Mouse (Mus musculus) retina, embryonic 14.5 days (tissue): ENCODE measurements around the gene Bex2.
A peak's percentile ranks its signal among the peaks of the same experiment; 100 is the strongest.
"Not testable (repeated sequence)": the region's sequence is repeated elsewhere in the genome, so short reads cannot be mapped to it uniquely, and the experiment has no call there.

Source experiments
- DNase-seq: peaks from one replicate; pipeline ENCODE4 v3.0.0-alpha.2; 2015; ENCODE audit warnings: low spot score

Bex2 gene

DNA sequence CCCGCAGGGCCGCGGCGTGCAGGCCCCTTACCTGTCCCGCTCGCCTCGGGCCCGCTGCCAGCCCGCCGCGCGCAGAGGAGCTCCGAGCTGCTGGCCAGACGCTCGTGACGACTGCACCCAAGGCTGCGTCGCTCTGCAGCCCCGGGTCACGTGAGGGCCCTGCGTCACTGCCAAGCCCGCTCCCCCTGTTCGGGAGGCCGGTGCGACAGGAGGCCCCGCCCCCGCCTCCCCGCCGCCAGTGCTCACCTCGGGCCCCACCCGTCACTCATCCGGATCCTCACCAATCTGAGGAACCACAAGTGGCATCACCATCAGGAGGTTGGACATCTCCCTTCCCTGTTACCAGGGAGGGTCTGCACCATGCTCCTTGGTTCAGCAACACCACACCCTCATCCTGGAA is at the start of gene Bex2:
Gene Bex2 (minus strand): TSS at position 217 of the 400 bp plus-strand sequence.
- not testable (repeated sequence) for DNase-seq

DNA sequence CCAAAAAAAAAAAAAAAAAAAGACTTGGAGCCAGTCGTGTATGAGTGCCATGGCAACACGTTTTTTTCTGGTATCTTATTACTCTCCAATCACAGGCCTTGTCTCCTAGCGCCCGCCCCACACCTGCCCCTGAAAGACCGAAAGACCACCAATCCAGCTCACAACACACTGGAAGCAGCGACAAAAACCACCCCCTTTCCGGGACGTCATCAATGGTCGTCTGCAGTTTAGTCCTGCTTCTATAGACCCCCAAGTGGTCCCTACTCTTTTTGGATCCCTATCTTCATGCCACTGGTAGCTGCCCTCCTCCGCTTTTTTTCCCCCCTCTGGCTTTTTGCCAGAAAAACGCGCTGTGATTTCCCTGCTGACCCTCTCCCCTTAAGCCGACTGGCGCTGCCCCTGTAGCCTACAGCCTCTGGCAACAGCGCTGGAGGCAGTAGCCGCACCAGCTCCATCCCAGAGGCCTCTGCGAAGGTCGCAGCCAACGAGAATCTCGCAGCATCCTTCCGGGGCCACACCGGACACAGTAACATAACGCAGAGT is 47.5 kb upstream of the Bex2 start:
- DNase-seq: peak; percentile 77

DNA sequence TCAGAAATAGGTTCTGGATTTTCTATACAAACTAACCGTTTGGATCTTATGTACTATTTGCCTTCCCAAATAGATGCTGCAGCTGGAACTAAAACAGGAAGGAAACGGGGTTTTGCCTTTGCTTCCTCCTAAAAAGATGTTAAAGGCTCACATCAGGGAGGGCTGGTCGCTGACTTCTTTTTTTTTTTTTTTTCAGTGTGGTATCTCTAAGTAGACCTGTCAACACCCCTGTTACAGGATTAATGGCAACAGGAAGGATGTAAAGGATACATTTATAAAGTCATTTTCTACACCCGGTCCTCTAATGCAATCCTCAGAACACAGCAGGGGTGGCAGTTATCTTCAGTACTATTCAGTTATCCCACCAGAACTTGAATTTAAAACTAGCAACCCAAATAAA is 47.0 kb upstream of the Bex2 start:
- DNase-seq: no peak

DNA sequence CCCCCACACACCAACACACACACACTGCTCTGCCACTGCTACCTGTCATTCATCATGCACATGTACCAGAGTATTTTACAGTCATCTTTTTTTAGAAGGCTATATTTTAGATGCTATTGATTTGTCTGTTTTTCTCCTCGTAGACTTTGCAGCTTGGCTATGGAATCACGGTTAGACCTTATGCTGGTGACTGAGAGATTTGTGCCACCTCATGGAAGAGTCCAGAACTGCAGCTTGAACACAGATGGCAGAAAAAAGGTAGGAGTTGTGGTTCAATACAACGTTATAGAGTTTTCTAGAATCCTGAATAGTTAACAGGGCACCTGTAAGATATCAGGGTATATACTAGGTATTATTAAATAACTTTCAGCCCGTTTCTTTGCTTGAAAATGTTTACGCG is 39.9 kb upstream of the Bex2 start:
- peak; percentile 74 for DNase-seq

DNA sequence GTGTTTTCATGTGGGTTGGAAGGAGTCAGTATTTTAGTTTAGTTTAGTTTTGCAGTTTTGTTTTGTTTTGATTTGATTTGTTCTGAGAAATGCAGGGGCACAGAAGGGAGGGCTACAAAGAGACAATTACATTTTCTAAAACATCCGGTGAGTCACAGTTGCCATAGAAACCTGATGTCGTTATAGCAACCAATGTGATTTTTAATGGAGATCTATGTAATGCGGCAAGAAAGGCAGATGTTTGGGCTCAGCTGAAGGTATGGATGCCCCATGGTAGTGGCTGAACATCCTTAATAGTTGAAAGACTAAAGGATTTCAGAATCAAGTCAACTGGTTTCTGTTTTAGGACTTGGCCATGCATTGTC is 36.7 kb upstream of the Bex2 start:
- no peak for DNase-seq

DNA sequence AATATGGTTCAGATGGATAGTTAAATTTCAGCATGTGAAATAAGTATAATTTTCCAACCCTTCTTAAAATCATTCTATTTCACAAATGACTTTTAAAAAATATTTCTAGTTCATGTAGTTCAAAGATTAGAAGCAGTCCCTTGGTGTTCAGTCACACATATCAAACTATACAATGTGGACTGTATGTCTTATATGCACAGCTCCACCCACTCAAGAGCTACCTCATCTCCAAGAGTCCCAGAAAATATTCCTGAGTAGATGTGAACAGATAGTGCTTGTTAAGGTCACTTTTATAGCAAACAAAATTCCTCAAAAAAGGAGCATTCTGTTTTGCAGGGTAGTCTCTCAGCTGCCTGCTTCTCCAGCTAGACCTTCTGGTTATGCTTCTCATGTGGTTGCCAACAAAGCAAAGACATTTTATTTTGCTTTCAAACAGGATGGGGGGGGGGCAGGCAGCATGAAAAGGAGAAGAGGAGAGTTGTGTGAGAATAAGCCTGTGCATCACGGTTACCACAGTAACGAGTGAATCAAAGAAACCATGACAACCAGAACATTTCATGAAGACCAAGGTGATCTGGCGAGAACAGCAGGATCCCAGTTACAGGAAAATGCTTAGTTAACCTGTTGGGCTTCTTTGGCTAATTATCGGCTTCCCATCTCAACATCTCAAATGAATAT is 36.1 kb upstream of the Bex2 start:
- no peak for DNase-seq

DNA sequence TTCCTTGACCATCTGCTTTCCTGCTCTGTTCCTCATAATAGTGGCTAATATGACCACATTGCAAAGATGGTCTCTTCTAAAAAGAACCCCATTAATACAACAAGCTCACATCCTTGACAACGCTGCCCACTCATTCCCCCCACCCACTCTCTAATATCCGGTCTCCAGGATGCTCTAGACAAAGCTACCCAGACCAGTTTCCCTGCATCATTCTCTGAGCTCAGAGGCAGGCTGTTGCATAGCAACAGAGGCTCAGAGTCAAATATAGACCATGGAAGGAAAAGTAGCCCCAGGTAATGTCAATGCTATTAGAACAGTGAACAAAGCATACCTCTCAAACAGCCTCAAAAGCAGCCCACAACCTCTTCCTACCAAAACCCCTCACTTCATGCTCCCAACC is 26.4 kb upstream of the Bex2 start:
- no peak for DNase-seq

DNA sequence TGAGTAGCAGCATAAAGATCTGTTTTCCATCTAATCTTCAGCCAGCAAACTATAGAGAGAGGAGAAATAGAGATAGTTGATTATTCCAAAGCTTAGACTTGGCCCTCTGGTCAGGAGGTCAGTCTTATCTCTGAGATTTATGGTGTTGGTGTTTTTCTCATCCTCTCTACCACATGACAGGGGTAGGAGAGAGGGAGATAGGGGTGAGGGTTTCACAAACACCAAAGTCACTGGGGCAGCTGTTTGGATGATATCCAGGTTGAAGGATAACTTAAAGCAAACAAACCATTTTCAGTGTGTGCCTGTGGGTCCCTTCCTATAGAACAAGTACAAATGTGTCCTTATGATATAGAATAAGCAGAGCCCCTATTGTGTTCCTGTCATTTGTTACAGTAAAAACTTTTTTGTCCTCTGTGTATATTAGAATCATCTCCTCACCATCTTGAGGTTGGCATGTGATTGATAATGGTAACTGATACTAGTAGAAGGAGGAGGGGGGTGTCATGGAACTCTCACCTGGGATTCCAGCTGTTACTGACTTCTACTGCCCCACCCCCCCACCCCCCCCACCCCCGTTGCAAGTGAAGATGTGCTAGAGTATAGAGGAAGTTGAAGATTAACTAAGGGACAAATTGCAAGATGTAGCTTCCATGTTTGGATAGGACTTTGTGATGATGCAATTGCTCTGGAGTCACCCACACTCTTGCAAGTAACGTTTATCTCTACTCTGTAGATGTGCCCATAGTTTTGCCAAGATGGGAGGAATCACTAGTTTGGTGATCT is 24.7 kb upstream of the Bex2 start:
- DNase-seq: no peak

DNA sequence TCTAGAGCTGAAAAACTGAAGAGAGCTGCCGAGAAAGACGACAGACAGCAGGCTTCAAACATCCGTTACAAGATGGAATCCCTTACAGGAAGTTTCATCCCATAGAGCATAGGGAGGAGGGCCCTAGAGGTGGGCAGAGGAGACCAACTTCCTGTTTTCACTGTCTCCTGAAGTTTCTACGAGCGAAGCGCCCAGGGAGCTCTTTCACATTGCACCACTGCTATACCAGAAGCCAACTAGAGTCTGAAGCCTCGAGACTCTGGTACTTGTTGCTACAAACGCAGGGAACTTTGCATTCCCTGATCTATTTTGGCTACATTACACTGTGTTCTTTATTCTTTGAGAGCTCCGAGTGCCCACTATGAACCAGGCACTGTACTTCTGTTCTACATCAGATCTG is 17.1 kb upstream of the Bex2 start, which contains the start of gene Nxf3:
Gene Nxf3 (minus strand): TSS at position 101 of the 400 bp plus-strand sequence.
- no peak for DNase-seq

DNA sequence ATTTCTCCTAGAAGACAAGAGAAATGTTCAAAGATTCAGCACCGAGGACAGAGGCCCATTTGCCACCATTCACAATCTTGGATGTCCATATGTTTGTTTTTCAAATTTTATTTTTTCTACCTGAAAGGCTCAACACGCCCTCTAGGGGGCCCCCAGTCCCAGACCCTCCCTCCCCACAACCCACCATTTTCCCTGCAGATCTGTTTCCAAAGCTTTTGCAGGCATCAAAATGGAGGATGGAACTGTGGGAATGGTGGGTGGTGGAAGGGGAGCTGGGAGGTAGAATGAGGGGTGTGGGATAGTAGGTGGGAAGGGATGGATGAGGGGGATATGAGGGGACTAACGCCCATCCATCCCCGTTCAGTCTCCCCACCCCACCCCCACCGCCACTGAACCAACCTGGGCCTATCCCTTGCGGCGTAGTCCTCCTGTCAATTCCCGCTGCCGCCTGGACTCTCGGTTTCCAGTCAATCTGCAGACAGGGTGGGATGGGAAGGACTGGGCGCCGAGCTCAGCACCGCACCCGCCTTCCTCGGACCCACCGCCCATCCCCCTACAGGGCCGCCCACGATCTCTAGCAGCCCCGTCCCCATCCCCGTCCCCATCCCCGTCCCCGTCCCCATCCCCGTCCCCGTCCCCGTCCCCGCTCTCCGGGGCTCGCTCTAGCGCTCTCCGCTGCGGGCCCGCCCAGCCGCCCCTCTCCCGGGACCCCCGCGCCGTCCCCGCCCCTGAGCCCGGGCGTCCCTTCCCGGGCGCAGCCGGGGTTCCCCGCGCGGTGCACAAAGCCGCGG is 640 bp downstream of the Bex2 start:
- DNase-seq: peak; percentile 69

DNA sequence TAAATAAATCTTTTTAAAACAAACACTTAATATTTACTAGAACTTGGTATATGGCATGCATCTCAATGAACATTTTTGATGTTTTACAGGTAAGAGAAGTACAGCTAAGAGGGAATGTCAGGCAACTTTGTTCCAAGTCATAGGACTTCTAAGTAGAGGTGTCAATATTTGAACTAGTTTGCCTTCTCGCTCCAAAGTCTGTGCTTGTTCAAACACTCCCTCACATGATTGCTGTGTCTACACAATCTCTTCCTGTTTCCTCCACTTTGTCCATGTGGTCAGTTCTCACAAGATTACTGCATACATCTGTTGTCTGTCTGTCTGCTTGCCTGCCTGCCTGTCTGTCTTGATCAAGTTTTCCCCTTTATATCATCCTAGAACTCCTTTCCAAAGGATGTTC is 7.3 kb downstream of the Bex2 start:
- DNase-seq: no peak

DNA sequence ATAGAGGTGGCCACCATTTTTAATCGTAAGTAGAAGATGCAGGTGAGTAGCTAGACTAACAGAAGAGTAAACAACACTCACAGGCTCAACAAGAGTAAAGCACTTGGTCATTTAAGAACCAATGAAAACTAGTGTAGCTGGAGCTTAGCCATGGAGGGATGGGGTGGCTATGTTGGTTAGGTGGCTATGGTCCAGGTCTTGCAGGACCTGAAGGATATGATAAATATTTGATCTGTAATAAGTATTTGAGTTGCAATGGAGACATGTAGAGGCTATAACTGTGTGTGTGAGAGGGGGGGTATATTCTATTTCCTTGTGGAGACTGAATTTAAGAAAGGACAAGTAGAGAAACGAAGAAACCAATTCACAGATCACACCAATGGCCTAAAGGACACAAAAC is 16.8 kb downstream of the Bex2 start:
- DNase-seq: no peak

DNA sequence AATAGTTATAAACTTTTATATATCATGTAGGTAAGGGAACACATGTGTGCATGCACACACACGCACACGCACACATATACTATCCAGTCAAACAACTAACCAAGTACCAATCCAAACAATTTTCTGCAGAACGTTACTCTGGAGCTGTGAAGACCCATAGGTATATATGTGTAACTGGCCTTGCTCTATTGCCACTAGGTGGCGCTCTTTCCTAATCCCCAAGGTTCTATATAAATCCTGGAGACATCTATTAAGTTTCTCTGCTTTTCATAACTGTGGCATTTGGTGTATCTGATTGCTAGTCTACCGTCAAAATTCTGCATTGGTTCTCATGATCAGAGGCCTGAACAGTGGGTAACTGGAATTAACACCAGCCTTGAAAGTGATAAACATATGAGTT is 20.5 kb downstream of the Bex2 start:
- peak; percentile 86 for DNase-seq

DNA sequence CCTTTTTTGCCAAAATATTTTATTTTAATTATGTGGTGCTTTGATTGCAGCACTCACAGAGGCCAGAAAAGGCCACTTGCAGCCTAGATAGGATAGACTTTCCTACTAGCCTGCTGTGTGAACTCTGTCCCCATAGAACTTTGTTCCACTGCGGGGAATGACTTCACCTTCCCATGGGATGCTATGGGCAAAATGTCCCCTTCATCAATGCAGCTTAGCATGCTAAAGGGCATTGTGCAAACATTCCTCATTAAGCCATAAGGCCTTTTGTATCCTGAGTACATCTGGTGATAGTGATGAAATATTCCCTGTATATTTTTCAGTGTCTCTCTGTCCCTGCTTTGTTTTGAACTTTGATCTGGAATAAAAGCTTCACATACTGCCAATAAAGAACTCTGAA is 24.3 kb downstream of the Bex2 start:
- DNase-seq: no peak

DNA sequence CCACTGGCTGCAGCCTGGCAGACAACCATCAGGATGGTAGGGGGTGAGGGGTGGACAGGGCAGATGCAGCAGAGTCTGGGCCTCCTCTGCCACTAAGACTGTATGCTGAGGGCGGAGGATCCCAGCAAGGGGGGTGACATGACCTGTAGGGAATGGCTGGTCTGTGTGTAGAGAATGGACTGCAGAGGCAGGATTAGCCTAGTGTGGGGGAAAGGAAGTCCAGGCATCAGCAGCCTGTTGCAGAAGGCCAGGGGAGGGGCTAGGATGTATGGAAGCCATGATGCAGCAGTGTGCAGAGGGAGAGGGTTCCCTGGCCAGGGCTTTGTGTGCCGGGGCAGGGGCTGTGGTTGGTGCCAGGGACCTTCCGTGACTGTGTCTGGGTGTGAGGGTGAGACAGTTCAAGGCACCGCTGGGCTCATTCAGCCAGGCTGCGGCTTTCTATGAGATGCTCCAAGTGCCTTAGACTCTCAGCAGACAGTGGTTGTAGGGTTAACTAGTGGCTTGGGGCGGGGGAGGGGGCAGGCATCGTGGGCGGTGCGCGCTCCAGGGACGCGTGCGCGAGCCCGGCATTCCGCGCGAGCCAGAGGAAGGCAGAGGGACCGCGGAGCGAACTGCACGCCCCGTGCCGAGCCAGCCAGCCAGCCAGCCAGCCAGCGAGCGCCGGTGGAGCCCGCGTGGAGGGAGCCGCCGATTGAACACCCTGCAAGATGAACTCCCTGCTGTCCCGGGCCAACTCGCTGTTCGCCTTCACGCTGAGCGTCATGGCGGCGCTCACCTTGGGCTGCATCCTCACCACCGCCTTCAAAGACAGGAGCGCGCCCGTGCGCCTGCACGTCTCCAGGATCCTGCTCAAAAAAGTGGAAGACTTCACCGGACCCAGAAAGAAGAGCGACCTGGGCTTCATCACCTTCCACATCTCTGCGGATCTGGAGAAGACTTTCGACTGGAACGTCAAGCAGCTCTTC is 35.0 kb downstream of the Bex2 start, which contains the start of gene Arxes1:
Gene Arxes1 (plus strand): TSS at position 569 of the 965 bp plus-strand sequence.
- peak; percentile 39 for DNase-seq

DNA sequence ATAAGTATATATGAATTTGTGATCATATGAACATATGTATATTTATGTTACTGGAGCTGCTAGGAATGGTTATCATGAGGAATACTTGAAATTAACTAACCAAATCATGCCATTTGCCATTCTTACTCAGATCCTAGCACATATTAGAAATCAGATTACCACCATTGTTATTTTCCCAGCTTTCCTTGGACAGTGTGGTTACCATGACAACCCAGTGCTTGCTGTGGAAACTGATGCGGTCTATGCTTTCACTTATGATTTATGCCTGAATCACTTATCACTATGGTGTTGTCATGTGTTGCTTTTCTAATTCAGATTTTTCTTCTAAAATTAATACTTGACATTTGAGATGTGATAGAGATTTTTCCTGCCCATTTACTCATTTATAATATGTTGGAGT is 37.7 kb downstream of the Bex2 start:
- DNase-seq: no peak
